Mouse (Mus musculus) fat pad, adult 2 months (tissue): ENCODE data around the gene Tcerg1l.

Experiments
- DNase-seq: peaks from one replicate; pipeline ENCODE4 v3.0.0-alpha.2; 2011; ENCODE audit warnings: low read depth, low spot score; ENCODE audit errors: extremely low read depth

Tcerg1l gene

GRCm38 (mm10) chr7:138397485-138398181, at the start of gene Tcerg1l:
Tcerg1l (minus strand) TSS chr7:138397730.
- DNase-seq, result no peak

GRCm38 (mm10) chr7:138442096-138442495, 44.6 kb upstream of the Tcerg1l start:
- no peak for DNase-seq

- no peak for DNase-seq
Observed at GRCm38 (mm10) chr7:138432541-138432940, 35.0 kb upstream of the Tcerg1l start.

GRCm38 (mm10) chr7:138431456-138431855, 33.9 kb upstream of the Tcerg1l start:
- DNase-seq, result no peak

- no peak for DNase-seq
Observed at GRCm38 (mm10) chr7:138429916-138430315, 32.4 kb upstream of the Tcerg1l start.

- DNase-seq, result no peak
Observed at GRCm38 (mm10) chr7:138428826-138429225, 31.3 kb upstream of the Tcerg1l start.

GRCm38 (mm10) chr7:138427441-138427840, 29.9 kb upstream of the Tcerg1l start:
- DNase-seq, result no peak

- no peak for DNase-seq
Observed at GRCm38 (mm10) chr7:138413496-138413895, 16.0 kb upstream of the Tcerg1l start.

- no peak for DNase-seq
Observed at GRCm38 (mm10) chr7:138401641-138402040, 4.1 kb upstream of the Tcerg1l start.

GRCm38 (mm10) chr7:138400506-138401272, 3.2 kb upstream of the Tcerg1l start:
- DNase-seq, result no peak

GRCm38 (mm10) chr7:138398182-138398793, 758 bp upstream of the Tcerg1l start:
- DNase-seq, result no peak

- DNase-seq, result no peak
Observed at GRCm38 (mm10) chr7:138396863-138397484, 556 bp downstream of the Tcerg1l start.

- DNase-seq, result no peak
Observed at GRCm38 (mm10) chr7:138396109-138396862, 1.2 kb downstream of the Tcerg1l start.

- no peak for DNase-seq
Observed at GRCm38 (mm10) chr7:138389941-138390340, 7.6 kb downstream of the Tcerg1l start.

- DNase-seq, result no peak
Observed at GRCm38 (mm10) chr7:138389071-138389470, 8.5 kb downstream of the Tcerg1l start.

GRCm38 (mm10) chr7:138379221-138379620, 18.3 kb downstream of the Tcerg1l start:
- DNase-seq, result no peak

GRCm38 (mm10) chr7:138378546-138378945, 19.0 kb downstream of the Tcerg1l start:
- DNase-seq, result no peak

- no peak for DNase-seq
Observed at GRCm38 (mm10) chr7:138375573-138375972, 22.0 kb downstream of the Tcerg1l start.

GRCm38 (mm10) chr7:138374376-138374775, 23.2 kb downstream of the Tcerg1l start:
- no peak for DNase-seq

- DNase-seq, result no peak
Observed at GRCm38 (mm10) chr7:138373530-138373929, 24.0 kb downstream of the Tcerg1l start.

- no peak for DNase-seq
Observed at GRCm38 (mm10) chr7:138367570-138367969, 30.0 kb downstream of the Tcerg1l start.
